Mouse (Mus musculus): ENCODE measurements around the gene Galnt15.
"Not testable (repeated sequence)": the region's sequence is repeated elsewhere in the genome, so short reads cannot be mapped to it uniquely, and the experiment has no call there.

Galnt15 gene

GRCm38 (mm10) chr14:32037661-32038252 lies 9.0 kb downstream of the Galnt15 start:
- DNase-seq, result no peak

- no peak for DNase-seq
These were observed 13.3 kb downstream of the Galnt15 start for GRCm38 (mm10) chr14:32042108-32042507.

GRCm38 (mm10) chr14:32046357-32046756 lies 17.6 kb downstream of the Galnt15 start:
- no peak for DNase-seq

- no peak for DNase-seq
These were observed 21.4 kb downstream of the Galnt15 start for GRCm38 (mm10) chr14:32050171-32050570.

GRCm38 (mm10) chr14:32053895-32054294 lies 25.1 kb downstream of the Galnt15 start:
- DNase-seq, result no peak

- DNase-seq, result no peak
These were observed 26.0 kb downstream of the Galnt15 start for GRCm38 (mm10) chr14:32054788-32055187.

- no peak for DNase-seq
These were observed 27.0 kb downstream of the Galnt15 start for GRCm38 (mm10) chr14:32055781-32056180.

- no peak for DNase-seq
These were observed 27.9 kb downstream of the Galnt15 start for GRCm38 (mm10) chr14:32056675-32057074.

GRCm38 (mm10) chr14:32057664-32058063 lies 28.9 kb downstream of the Galnt15 start:
- no peak for DNase-seq

GRCm38 (mm10) chr14:32061398-32061797 lies 32.6 kb downstream of the Galnt15 start:
- no peak for DNase-seq

- no peak for DNase-seq
These were observed 44.0 kb downstream of the Galnt15 start for GRCm38 (mm10) chr14:32072807-32073206.

- DNase-seq, result no peak
These were observed 44.5 kb downstream of the Galnt15 start for GRCm38 (mm10) chr14:32073211-32073685.

GRCm38 (mm10) chr14:32073901-32074300 lies 45.1 kb downstream of the Galnt15 start:
- no peak for DNase-seq

- peak; percentile 80 for DNase-seq
These were observed 48.2 kb downstream of the Galnt15 start for GRCm38 (mm10) chr14:32076896-32077575.

- no peak for DNase-seq
These were observed 52.2 kb downstream of the Galnt15 start for GRCm38 (mm10) chr14:32081026-32081425.

GRCm38 (mm10) chr14:32082891-32083290 lies 54.1 kb downstream of the Galnt15 start:
- DNase-seq, result no peak

GRCm38 (mm10) chr14:32083466-32083865 lies 54.7 kb downstream of the Galnt15 start:
- DNase-seq, result no peak

GRCm38 (mm10) chr14:32084761-32085485 lies 56.1 kb downstream of the Galnt15 start, which contains the start of gene Oxnad1:
TSS of gene Oxnad1 (plus strand) at chr14:32085374.
- no peak for DNase-seq

GRCm38 (mm10) chr14:32085486-32086201 lies 56.9 kb downstream of the Galnt15 start, which contains the start of gene Dph3:
TSS of gene Dph3 (minus strand) at chr14:32085729.
- peak; percentile 99 for DNase-seq

- no peak for DNase-seq
These were observed 57.4 kb downstream of the Galnt15 start for GRCm38 (mm10) chr14:32086226-32086625.

GRCm38 (mm10) chr14:32087584-32088248 lies 58.9 kb downstream of the Galnt15 start:
- not testable (repeated sequence) for DNase-seq

GRCm38 (mm10) chr14:32091124-32091523 lies 62.3 kb downstream of the Galnt15 start:
- DNase-seq, result no peak

All from cerebellum, adult 11 months (tissue).